Mouse (Mus musculus) frontal cortex, postnatal 36 days (tissue): Measurements from ENCODE around the gene Ankrd12.

Experiments
- DNase-seq, 2 experiments: peaks; one replicate each; pipeline ENCODE4 v3.0.0; 2022; ENCODE audit warnings: low spot score in 2 of 2

Gene Ankrd12

GRCm38 (mm10) chr17:66076934-66077333 is at the start of gene Ankrd12:
Gene Ankrd12 (minus strand): TSS chr17:66077089.
- DNase-seq: peak; percentile 95 to 96

- no peak for DNase-seq
Measured at GRCm38 (mm10) chr17:66125211-66125610, 48.3 kb upstream of the Ankrd12 start.

GRCm38 (mm10) chr17:66123816-66124610 is 47.1 kb upstream of the Ankrd12 start:
- DNase-seq: no peak

GRCm38 (mm10) chr17:66123066-66123815 is 46.4 kb upstream of the Ankrd12 start, which contains the start of gene Ddx11:
Gene Ddx11 (plus strand): TSS chr17:66123520.
- DNase-seq: peak; percentile 91 to 92

GRCm38 (mm10) chr17:66120701-66121100 is 43.8 kb upstream of the Ankrd12 start:
- DNase-seq: no peak

- DNase-seq: no peak
Measured at GRCm38 (mm10) chr17:66118991-66119390, 42.1 kb upstream of the Ankrd12 start.

GRCm38 (mm10) chr17:66112166-66112565 is 35.3 kb upstream of the Ankrd12 start:
- no peak for DNase-seq

GRCm38 (mm10) chr17:66111402-66111959 is 34.6 kb upstream of the Ankrd12 start, which contains the start of gene Washc1:
Gene Washc1 (plus strand): TSS chr17:66111545.
- peak; percentile 80 to 88 for DNase-seq

GRCm38 (mm10) chr17:66110746-66111145 is 33.9 kb upstream of the Ankrd12 start:
- peak in 1 of 2 experiments; percentile 23 for DNase-seq

GRCm38 (mm10) chr17:66108198-66108597 is 31.3 kb upstream of the Ankrd12 start:
- no peak for DNase-seq

GRCm38 (mm10) chr17:66107466-66107865 is 30.6 kb upstream of the Ankrd12 start:
- no peak for DNase-seq

- peak; percentile 35 to 60 for DNase-seq
Measured at GRCm38 (mm10) chr17:66106601-66107267, 29.8 kb upstream of the Ankrd12 start.

GRCm38 (mm10) chr17:66104076-66104475 is 27.2 kb upstream of the Ankrd12 start:
- DNase-seq: no peak

- peak; percentile 91 for DNase-seq
Measured at GRCm38 (mm10) chr17:66101380-66102330, 24.8 kb upstream of the Ankrd12 start, which contains the start of gene Ndufv2. Gene Ndufv2 (minus strand): TSS chr17:66101559.

GRCm38 (mm10) chr17:66100566-66101379 is 23.9 kb upstream of the Ankrd12 start:
- DNase-seq: no peak

- DNase-seq: no peak
Measured at GRCm38 (mm10) chr17:66092664-66093063, 15.8 kb upstream of the Ankrd12 start.

GRCm38 (mm10) chr17:66092065-66092464 is 15.2 kb upstream of the Ankrd12 start:
- no peak for DNase-seq

GRCm38 (mm10) chr17:66091392-66091791 is 14.5 kb upstream of the Ankrd12 start:
- no peak for DNase-seq

GRCm38 (mm10) chr17:66090251-66090650 is 13.4 kb upstream of the Ankrd12 start:
- DNase-seq: no peak

GRCm38 (mm10) chr17:66085038-66085437 is 8.1 kb upstream of the Ankrd12 start:
- DNase-seq: no peak
